Mouse (Mus musculus) hindbrain, embryonic 14.5 days (tissue): Measurements from ENCODE around the gene Rbpjl. TPM values are rescaled to one million over a fixed set of nuclear protein-coding genes. Genes with fewer than 3 reads are reported as not detected.

Source experiments
- ATAC-seq: fragments of 200-750 bp; cut with Nextera tagmentation; 2 replicates; pipeline ENCODE4 v1.8.0; 2017; ENCODE audit warnings: moderate number of reproducible peaks, mild to moderate bottlenecking, moderate TSS enrichment, moderate library complexity; ENCODE audit not compliant: low FRiP score
- DNase-seq: peaks from one replicate; pipeline ENCODE4 v3.0.0-alpha.2; 2015; ENCODE audit warnings: low spot score
- H3K27ac ChIP-seq: fragments of 300-500 bp; sonication (generic); 2 replicates; pipeline ENCODE4 v1.5.1; 2014; ENCODE audit warnings: mild to moderate bottlenecking, moderate library complexity
- H3K27me3 ChIP-seq: fragments of 300-500 bp; sonication (generic); 2 replicates; pipeline ENCODE4 v1.6.1; 2014; ENCODE audit warnings: mild to moderate bottlenecking, low read length, mixed read lengths; ENCODE audit not compliant: control insufficient read depth, insufficient read depth
- H3K36me3 ChIP-seq: fragments of 300-500 bp; sonication (generic); replicated peaks from 2 replicates; pipeline ENCODE4 v1.6.1; 2014; ENCODE audit not compliant: control insufficient read depth, insufficient read depth
- H3K4me1 ChIP-seq: fragments of 300-500 bp; sonication (generic); replicated peaks from 2 replicates; pipeline ENCODE4 v1.6.1; 2014; ENCODE audit warnings: antibody characterized with exemption, low read length, mixed read lengths; ENCODE audit not compliant: control insufficient read depth, insufficient read depth
- H3K4me2 ChIP-seq: fragments of 300-500 bp; sonication (generic); replicated peaks from 2 replicates; pipeline ENCODE4 v1.6.1; 2014; ENCODE audit warnings: mild to moderate bottlenecking, moderate library complexity
- H3K4me3 ChIP-seq: fragments of 300-500 bp; sonication (generic); replicated peaks from 2 replicates; pipeline ENCODE4 v1.5.1; 2014; ENCODE audit warnings: mild to moderate bottlenecking, low read length
- H3K9ac ChIP-seq: fragments of 300-500 bp; sonication (generic); 2 replicates; pipeline ENCODE4 v1.6.1; 2014
- H3K9me3 ChIP-seq: fragments of 300-500 bp; sonication (generic); 2 replicates; pipeline ENCODE4 v1.6.1; 2016; ENCODE audit warnings: low read length; ENCODE audit not compliant: control insufficient read depth
- WGBS: fragments of 180-500 bp; shearing (Covaris S2); extraction: QIAGEN DNeasy Blood & Tissue Kit; methylation state at CpG from one replicate; pipeline ENCODE4 v1.1.7; 2014; 5-methylcytosine and 5-hydroxymethylcytosine counted together
- polyA plus RNA-seq: library from polyadenylated mRNA; unstranded; fragments of >200 nt; fragmentation: Nextera tagmentation; extraction: Ambion mirVana; gene quantifications from 2 replicates; pipeline ENCODE4 v1.2.1, GENCODE M21; 2014

Gene Rbpjl
- polyA plus RNA-seq: 0.04 and 0.15 TPM in 2 replicates

- 4% methylated on average over 17 of the region's 17 CpGs for WGBS
- Histone ChIP-seq H3K4me2 (no peak within 1 kb of the TSS; the same call in 1 of the 2 replicates), H3K4me1 (peaks cover 5% of the 10 kb centered on the region; the same call in 1 of the 2 replicates), H3K9me3 (no peaks in the 10 kb centered on the region), H3K36me3 (no peaks in the 10 kb centered on the region), H3K27me3 (peaks cover 93% of the 10 kb centered on the region), H3K9ac (no peak within 1 kb of the TSS), H3K27ac (no peak within 1 kb of the TSS), H3K4me3 (no peak within 1 kb of the TSS; the same call in 1 of the 2 replicates)
- DNase-seq (peak; percentile 64), ATAC-seq (no peak)
Observed at GRCm38 (mm10) chr2:164402906-164403305, at the start of gene Rbpjl. Gene Rbpjl, plus strand, starts transcription at chr2:164403141.

GRCm38 (mm10) chr2:164353356-164353755, 49.6 kb upstream of the Rbpjl start:
- H3K27ac ChIP-seq: no peak overlapping the region
- DNase-seq (no peak), ATAC-seq (no peak)
- H3K4me1 ChIP-seq: no peaks in the 10 kb centered on the region
- no peaks in the 10 kb centered on the region for H3K9me3 ChIP-seq
- 94% methylated on average over 11 of the region's 11 CpGs for WGBS
- H3K4me3 ChIP-seq: no peak overlapping the region
- H3K27me3 ChIP-seq: no peaks in the 10 kb centered on the region
- no peak overlapping the region for H3K4me2 ChIP-seq
- H3K36me3 ChIP-seq: no peaks in the 10 kb centered on the region
- no peak overlapping the region for H3K9ac ChIP-seq

- no peak overlapping the region for H3K9ac ChIP-seq
- H3K27me3 ChIP-seq: no peaks in the 10 kb centered on the region; the same call in 1 of the 2 replicates
- no peaks in the 10 kb centered on the region for H3K9me3 ChIP-seq
- H3K27ac ChIP-seq: no peak overlapping the region
- no peaks in the 10 kb centered on the region for H3K36me3 ChIP-seq
- ATAC-seq: no peak
- 81% methylated on average over 11 of the region's 11 CpGs for WGBS
- no peak overlapping the region for H3K4me3 ChIP-seq
- H3K4me1 ChIP-seq: no peaks in the 10 kb centered on the region
- no peak for DNase-seq
- H3K4me2 ChIP-seq: no peak overlapping the region
Observed at GRCm38 (mm10) chr2:164356177-164356967, 46.6 kb upstream of the Rbpjl start.

GRCm38 (mm10) chr2:164358373-164358772, 44.6 kb upstream of the Rbpjl start:
- no peak overlapping the region for H3K4me2 ChIP-seq
- no peaks in the 10 kb centered on the region; the same call in 1 of the 2 replicates for H3K27me3 ChIP-seq
- no peaks in the 10 kb centered on the region for H3K36me3 ChIP-seq
- no peak overlapping the region for H3K4me3 ChIP-seq
- no peak overlapping the region for H3K27ac ChIP-seq
- ATAC-seq (no peak), DNase-seq (no peak)
- no peak overlapping the region for H3K9ac ChIP-seq
- H3K4me1 ChIP-seq: no peaks in the 10 kb centered on the region
- 80% methylated on average over 3 of the region's 3 CpGs for WGBS
- H3K9me3 ChIP-seq: no peaks in the 10 kb centered on the region

- DNase-seq: no peak
- Histone ChIP-seq H3K4me1 (no peaks in the 10 kb centered on the region), H3K9ac (no peak overlapping the region), H3K9me3 (no peaks in the 10 kb centered on the region), H3K4me2 (no peak overlapping the region), H3K36me3 (no peaks in the 10 kb centered on the region), H3K4me3 (no peak overlapping the region), H3K27me3 (no peaks in the 10 kb centered on the region; the same call in 1 of the 2 replicates), H3K27ac (no peak overlapping the region)
- WGBS: 89% methylated on average over 5 of the region's 5 CpGs
- ATAC-seq: no peak
Observed at GRCm38 (mm10) chr2:164359031-164359430, 43.9 kb upstream of the Rbpjl start.

GRCm38 (mm10) chr2:164359668-164360067, 43.3 kb upstream of the Rbpjl start:
- no peaks in the 10 kb centered on the region for H3K36me3 ChIP-seq
- no peaks in the 10 kb centered on the region for H3K4me1 ChIP-seq
- no peak overlapping the region for H3K4me2 ChIP-seq
- no peak overlapping the region for H3K4me3 ChIP-seq
- no peaks in the 10 kb centered on the region for H3K9me3 ChIP-seq
- no peak for ATAC-seq
- no peak overlapping the region for H3K27ac ChIP-seq
- DNase-seq: no peak
- 73% methylated on average over 5 of the region's 5 CpGs for WGBS
- H3K9ac ChIP-seq: no peak overlapping the region
- no peaks in the 10 kb centered on the region; the same call in 1 of the 2 replicates for H3K27me3 ChIP-seq

GRCm38 (mm10) chr2:164360974-164361657, 41.8 kb upstream of the Rbpjl start:
- 31% methylated on average over 13 of the region's 13 CpGs for WGBS
- H3K36me3 ChIP-seq: no peaks in the 10 kb centered on the region
- DNase-seq (no peak), ATAC-seq (no peak)
- H3K4me3 ChIP-seq: no peak overlapping the region
- no peak overlapping the region for H3K9ac ChIP-seq
- no peak overlapping the region for H3K4me2 ChIP-seq
- no peaks in the 10 kb centered on the region for H3K4me1 ChIP-seq
- no peaks in the 10 kb centered on the region for H3K9me3 ChIP-seq
- no peak overlapping the region for H3K27ac ChIP-seq
- no peaks in the 10 kb centered on the region; the same call in 1 of the 2 replicates for H3K27me3 ChIP-seq

- no peaks in the 10 kb centered on the region for H3K9me3 ChIP-seq
- no peak for DNase-seq
- no peak overlapping the region for H3K4me2 ChIP-seq
- H3K27me3 ChIP-seq: no peaks in the 10 kb centered on the region
- no peaks in the 10 kb centered on the region for H3K36me3 ChIP-seq
- H3K27ac ChIP-seq: no peak overlapping the region
- 66% methylated on average over 3 of the region's 3 CpGs for WGBS
- no peak overlapping the region for H3K4me3 ChIP-seq
- no peak overlapping the region for H3K9ac ChIP-seq
- no peaks in the 10 kb centered on the region for H3K4me1 ChIP-seq
- ATAC-seq: no peak
Observed at GRCm38 (mm10) chr2:164366947-164367346, 36.0 kb upstream of the Rbpjl start.

GRCm38 (mm10) chr2:164368620-164369105, 34.3 kb upstream of the Rbpjl start:
- Histone ChIP-seq H3K9ac (no peak overlapping the region), H3K27me3 (no peaks in the 10 kb centered on the region), H3K27ac (no peak overlapping the region), H3K36me3 (no peaks in the 10 kb centered on the region), H3K4me1 (no peaks in the 10 kb centered on the region), H3K9me3 (no peaks in the 10 kb centered on the region), H3K4me2 (no peak overlapping the region), H3K4me3 (no peak overlapping the region)
- DNase-seq (no peak), ATAC-seq (no peak)
- 82% methylated on average over 6 of the region's 6 CpGs for WGBS
